Mouse (Mus musculus) CH12.LX (cell line): ENCODE data around the gene Fgfr2.

Experiments
- BHLHE40 ChIP-seq: IDR thresholded peaks from 2 replicates; pipeline ENCODE4 v1.6.1; 2011; ENCODE audit warnings: mild to moderate bottlenecking, low read depth, low read length, improper control_type of control experiment
- CHD2 ChIP-seq: IDR thresholded peaks from 2 replicates; pipeline ENCODE4 v1.6.1; 2011; ENCODE audit warnings: low read length, improper control_type of control experiment
- CTCF ChIP-seq, 2 experiments: IDR thresholded peaks in 1 of 2; conservative IDR thresholded peaks in 1 of 2; 2 replicates each; pipeline ENCODE4 v1.5.1; 2011 to 2012; ENCODE audit warnings: low read depth in 2 of 2, low read length in 2 of 2, improper control_type of control experiment in 1 of 2, inconsistent platforms in 1 of 2, mild to moderate bottlenecking in 1 of 2, moderate library complexity in 1 of 2
- KAT2A ChIP-seq: IDR thresholded peaks from 2 replicates; pipeline ENCODE4 v1.6.1; 2012; ENCODE audit warnings: low read length, improper control_type of control experiment, inconsistent platforms; ENCODE audit not compliant: insufficient replicate concordance
- MXI1 ChIP-seq: IDR thresholded peaks from 2 replicates; pipeline ENCODE4 v1.6.1; 2011; ENCODE audit warnings: mild to moderate bottlenecking, low read depth, low read length, improper control_type of control experiment
- MYC ChIP-seq: IDR thresholded peaks from 2 replicates; pipeline ENCODE4 v1.6.1; 2011; ENCODE audit warnings: low read depth, mild to moderate bottlenecking, improper control_type of control experiment, low read length
- POLR2A ChIP-seq: IDR thresholded peaks from 2 replicates; pipeline ENCODE4 v1.6.1; 2011; ENCODE audit warnings: low read depth, mild to moderate bottlenecking, improper control_type of control experiment, low read length
- TBP ChIP-seq: conservative IDR thresholded peaks from 2 replicates; pipeline ENCODE4 v1.6.1; 2011; ENCODE audit warnings: low read depth, low read length, improper control_type of control experiment
- TCF12 ChIP-seq: IDR thresholded peaks from 2 replicates; pipeline ENCODE4 v1.6.1; 2014; ENCODE audit warnings: low read depth, mild to moderate bottlenecking, inconsistent platforms, low read length, improper control_type of control experiment
- USF1 ChIP-seq: IDR thresholded peaks from 2 replicates; pipeline ENCODE4 v1.6.1; 2014; ENCODE audit warnings: low read depth, mild to moderate bottlenecking, inconsistent platforms, low read length, improper control_type of control experiment
- ZMIZ1 ChIP-seq: IDR thresholded peaks from 2 replicates; pipeline ENCODE4 v1.6.1; 2012; ENCODE audit warnings: low read depth, mild to moderate bottlenecking, inconsistent platforms, low read length, improper control_type of control experiment
- ZNF384 ChIP-seq: IDR thresholded peaks from 2 replicates; pipeline ENCODE4 v1.6.1; 2012; ENCODE audit warnings: low read depth, low read length, improper control_type of control experiment, inconsistent platforms

DNA sequence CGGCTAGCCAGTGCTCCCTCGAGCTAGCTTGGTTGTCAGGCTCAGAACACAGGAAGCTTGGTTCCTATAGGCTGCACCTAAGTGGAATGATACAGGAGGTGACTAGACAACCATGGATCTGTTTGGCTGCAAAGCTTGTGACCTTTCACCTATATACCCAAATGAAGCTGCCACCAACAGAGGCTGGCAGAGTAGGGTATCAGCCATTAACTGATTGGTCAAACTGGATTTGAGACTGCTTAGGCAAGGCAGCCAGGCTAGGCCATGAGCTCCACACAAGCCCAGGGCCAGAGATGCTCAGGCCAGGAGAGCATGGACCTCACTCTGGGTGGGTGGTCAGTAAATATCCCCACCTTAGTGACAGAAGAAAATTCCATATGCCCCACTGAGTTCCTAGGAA lies 840.6 kb downstream of the Fgfr2 start:
- TF ChIP-seq POLR2A (no peak), CTCF (conservative IDR thresholded peaks at IDR 0.05 in 1 of 2, IDR thresholded peaks at IDR 0.05 in 1 of 2; ENCODE audit: low read depth in 2 of 2, low read length in 2 of 2) (no peak), ZNF384 (no peak), MXI1 (no peak), KAT2A (no peak), TBP (no peak), ZMIZ1 (no peak), TCF12 (no peak), USF1 (no peak), MYC (no peak), BHLHE40 (no peak), CHD2 (no peak)
